Mouse (Mus musculus): ENCODE measurements around the gene Pdlim7.

Pdlim7 gene

DNA sequence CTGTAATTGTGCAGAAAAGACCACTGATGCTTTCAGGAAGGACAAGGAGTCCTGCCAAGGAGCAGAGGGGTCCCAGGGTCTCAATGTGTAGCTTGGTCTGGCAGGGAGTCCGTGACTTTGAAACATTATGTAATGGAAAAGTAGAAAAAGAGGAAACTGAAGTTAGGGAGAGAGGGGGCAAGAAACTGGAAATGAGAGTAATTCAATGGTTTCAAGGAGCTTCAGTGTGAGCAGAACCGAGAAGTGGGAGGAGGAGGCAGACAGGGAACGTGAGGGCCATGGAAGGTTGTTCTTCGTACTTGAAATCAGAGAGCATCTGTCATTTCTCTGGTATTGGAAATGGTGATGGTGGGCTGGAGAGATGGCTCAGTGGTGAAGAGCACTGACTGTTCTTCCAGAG lies 6.1 kb upstream of the Pdlim7 start:
- DNase-seq (ENCODE audit: low spot score): no peak

DNA sequence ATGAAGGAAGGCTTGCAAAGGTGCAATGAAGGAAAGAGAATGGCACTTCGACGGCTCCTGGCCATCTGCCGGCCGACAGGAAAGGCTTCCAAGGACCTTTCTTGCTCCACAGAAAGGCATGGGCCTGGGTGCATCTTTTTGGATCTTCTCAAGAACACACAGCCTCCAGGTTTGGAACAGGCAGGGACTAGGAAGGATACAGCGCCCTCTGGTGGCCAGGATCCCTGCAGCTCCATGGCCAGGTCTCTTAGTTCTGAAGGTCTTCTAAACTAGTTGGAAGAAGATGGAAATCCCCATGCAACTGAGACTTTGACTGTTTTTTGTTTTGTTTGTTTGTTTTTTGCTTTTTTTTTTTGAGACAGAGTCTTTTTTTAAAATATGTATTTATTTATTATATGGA lies 3.5 kb upstream of the Pdlim7 start:
- peak; percentile 92 for DNase-seq (ENCODE audit: low spot score)

DNA sequence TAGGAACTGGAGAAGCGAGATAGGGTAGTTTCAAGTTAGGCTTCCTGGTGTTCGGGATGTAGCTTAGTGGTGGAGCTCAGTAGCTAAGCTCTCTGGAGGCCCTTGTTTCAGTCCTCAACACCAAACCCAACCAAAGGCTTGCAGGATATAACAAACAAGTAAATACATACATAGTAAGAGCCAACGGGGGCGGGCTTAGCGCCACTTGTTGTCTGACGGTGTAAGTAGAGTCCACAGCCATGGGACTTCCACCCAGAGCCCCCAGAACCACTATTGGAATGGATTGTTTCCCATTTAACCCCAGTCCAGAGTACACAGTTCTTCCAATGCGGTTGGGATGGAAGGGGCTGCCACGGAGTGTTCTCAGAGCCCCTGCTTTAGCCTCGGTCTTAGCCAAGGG lies 352 bp upstream of the Pdlim7 start:
- DNase-seq (ENCODE audit: low spot score): no peak

GRCm38 (mm10) chr13:55512379-55513031 lies 971 bp downstream of the Pdlim7 start:
- DNase-seq (ENCODE audit: low spot score): peak; percentile 83

DNA sequence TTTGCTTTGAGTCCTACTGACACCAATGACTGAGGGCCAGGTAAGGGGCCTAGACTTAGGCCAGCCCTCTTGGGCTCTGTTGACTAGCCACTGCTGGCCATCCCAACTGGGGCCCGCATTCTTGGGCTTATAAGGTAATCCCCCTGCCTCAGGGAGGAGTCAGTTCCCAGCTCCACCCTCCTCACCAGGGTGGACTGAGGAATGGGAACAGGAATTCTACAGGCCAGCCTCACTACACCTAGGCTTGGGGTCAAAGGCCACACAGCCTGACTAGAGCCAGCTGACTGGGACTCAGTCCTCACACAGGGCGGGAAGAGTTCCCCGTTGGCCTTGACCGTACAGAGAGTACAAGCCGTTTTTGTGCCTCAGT lies 2.0 kb downstream of the Pdlim7 start:
- peak; percentile 73 for DNase-seq (ENCODE audit: low spot score)

GRCm38 (mm10) chr13:55510668-55511491 lies 2.6 kb downstream of the Pdlim7 start:
- peak; percentile 79 for DNase-seq (ENCODE audit: low spot score)

DNA sequence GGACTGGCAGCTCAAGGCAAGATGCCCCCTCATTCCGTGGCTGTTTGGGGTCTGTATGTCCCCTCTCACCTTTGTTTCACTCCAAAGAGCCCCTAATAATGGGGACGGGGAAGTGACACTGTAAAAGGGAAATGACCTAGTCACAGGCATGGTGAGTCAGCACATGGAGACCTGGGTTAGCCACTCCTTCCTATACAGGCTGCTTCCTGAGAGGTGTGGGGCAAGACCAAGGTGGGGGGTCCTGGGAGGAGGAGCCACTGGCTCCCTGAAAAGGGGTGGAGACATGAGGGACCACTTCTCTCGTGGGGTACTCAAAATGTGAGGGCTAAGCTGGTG lies 3.2 kb downstream of the Pdlim7 start:
- DNase-seq (ENCODE audit: low spot score): no peak

- no peak for DNase-seq (ENCODE audit: low spot score)
These were observed 4.9 kb downstream of the Pdlim7 start for GRCm38 (mm10) chr13:55508531-55508930.

DNA sequence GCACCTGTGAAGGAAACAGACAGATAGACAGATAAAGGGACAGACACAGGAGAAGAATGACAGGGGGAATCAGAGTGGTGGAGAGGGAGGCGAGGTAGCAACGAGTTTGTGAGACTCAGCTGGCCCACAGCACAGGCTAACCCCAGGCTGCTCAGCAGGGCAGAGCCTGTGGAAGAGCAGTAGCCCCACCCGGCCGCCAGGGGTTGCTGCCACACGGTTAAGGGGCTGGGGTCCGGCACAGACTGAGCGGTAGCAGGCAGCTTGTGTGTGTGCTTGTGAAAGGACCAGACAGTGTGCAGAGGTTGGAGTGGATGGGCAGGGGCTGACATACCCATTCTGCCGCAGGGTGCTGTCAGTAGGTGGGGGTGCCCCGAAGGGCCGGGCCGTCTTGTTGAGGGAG lies 5.6 kb downstream of the Pdlim7 start:
- DNase-seq (ENCODE audit: low spot score): peak; percentile 43

- no peak for DNase-seq (ENCODE audit: low spot score)
These were observed 6.8 kb downstream of the Pdlim7 start for GRCm38 (mm10) chr13:55506697-55507096.

GRCm38 (mm10) chr13:55505810-55506209 lies 7.7 kb downstream of the Pdlim7 start:
- DNase-seq (ENCODE audit: low spot score): no peak

GRCm38 (mm10) chr13:55504390-55504789 lies 9.1 kb downstream of the Pdlim7 start:
- no peak for DNase-seq (ENCODE audit: low spot score)

DNA sequence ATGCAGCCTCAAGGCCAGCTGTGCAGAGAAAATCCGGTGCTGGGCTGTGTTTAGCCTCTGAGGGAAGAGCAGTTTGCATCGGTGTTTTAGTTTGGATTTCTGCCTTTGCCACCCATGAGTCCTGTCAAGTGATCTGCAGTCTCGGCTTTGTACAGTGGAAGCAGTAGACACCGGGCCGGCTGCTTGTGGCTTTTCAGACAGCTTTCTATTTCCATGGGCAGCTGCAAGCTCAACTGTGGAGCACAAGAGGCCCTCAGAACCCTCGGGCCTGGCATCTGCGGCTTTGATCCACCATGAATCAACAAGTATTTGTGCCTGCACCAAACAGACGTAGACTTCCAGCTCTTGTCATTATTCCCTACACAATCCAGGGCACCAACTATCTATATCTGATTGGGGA lies 11.1 kb downstream of the Pdlim7 start:
- DNase-seq (ENCODE audit: low spot score): no peak

- DNase-seq (ENCODE audit: low spot score): no peak
These were observed 12.9 kb downstream of the Pdlim7 start for GRCm38 (mm10) chr13:55500575-55500974.

GRCm38 (mm10) chr13:55498906-55499305 lies 14.6 kb downstream of the Pdlim7 start:
- no peak for DNase-seq (ENCODE audit: low spot score)

GRCm38 (mm10) chr13:55496661-55497060 lies 16.8 kb downstream of the Pdlim7 start:
- no peak for DNase-seq (ENCODE audit: low spot score)

- peak; percentile 47 for DNase-seq (ENCODE audit: low spot score)
These were observed 17.8 kb downstream of the Pdlim7 start for GRCm38 (mm10) chr13:55495702-55496101.

GRCm38 (mm10) chr13:55494883-55495621 lies 18.4 kb downstream of the Pdlim7 start:
- no peak for DNase-seq (ENCODE audit: low spot score)

DNA sequence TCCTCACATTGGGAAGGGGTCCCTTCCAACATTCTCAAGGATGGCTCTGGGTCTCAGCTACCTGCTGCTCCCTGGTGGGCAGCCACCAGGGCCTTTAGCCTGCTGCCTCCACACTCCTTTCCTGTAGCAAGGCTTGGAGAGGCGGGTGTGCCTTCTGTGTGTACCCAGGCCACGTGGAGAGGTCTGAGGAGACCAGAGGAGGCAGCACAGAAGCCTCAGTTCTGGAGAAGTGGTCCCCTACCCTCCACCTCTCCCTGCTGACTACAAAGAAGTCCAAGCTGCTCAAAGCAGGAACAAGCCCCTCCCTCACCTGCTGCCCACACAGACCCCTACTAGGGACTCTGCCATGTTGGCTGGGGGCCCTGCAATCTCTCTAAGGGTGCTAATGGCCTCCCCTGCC lies 19.2 kb downstream of the Pdlim7 start:
- DNase-seq (ENCODE audit: low spot score): no peak

DNA sequence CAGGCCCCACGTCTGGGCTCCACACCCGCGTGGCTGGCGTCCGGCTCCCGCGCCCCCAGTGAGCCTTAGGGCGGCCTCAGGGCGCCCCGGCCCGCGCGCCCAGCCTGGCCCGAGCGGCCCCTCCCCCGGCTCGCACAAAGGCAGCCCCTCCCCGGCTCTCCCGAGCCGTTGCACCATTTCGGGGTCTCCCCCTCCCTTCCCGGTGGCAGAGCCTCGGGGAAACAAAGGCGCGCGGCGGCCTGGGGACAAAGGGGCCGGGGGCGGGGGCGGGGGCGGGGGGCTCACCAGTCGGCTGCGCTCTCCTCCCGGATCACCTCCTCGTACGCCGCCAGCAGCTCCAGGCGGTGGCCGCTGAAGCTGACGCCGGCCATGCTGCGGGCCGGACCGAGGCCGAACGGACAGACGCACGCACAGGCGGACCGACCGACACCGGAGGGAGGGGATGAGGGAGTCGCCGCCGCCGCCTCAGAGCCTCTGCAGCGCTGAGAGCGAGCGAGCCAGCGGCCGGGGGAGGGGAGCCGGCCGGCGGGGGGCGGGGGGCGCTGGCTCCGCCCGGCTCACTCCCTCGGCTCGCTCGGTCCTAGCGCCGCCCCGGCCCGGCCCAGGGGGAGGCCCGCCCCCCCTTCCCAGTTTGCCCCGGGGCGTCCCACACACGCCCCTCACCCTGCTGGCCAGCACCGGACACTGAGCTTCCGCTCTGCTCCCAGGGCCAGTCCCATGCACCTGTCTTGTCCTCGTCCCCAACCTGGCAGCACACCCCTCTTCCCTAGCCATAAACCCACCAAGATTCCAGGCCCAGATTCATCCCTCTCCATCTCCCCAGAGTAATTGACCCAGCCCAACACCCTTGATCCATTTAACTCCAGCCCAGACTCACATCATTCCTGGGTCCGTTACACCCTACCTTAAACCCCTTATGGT lies 25.6 kb downstream of the Pdlim7 start, which contains the start of gene Dbn1:
Dbn1 (minus strand) TSS at position 534 of the 921 bp plus-strand sequence.
- DNase-seq (ENCODE audit: low spot score): peak; percentile 79

DNA sequence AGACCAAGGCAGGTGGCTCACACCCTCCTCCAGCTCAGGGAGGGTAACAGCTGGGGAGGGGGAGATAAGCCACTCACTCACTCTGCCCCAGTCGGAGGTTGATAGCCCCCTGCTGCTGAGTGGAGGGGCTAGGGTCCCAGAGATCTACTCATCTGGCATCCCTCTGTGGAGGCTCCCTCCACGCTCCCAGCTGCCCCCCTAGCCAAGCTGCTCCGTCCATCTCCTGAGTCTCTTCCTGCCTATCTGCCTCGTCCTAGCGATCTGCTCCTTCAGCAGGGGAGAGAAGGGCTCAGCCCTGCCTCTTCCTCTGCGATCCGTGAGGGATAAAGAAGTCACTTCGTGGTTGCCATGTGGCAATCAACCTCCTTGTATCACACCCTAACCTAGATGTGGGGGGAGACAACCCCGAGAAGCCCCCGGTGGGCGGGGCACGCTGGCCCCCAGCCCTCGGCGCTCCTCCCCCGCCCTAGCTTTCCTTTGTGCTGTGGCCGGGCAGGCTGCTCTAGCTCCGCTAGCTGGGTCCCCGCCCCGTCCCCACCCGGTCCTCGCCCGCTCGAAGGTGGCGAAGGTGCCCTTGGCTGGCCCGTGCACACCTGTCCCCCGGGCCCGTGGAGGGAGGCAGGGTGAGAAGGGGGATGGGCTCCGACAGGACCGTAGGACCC lies 26.4 kb downstream of the Pdlim7 start:
- DNase-seq (ENCODE audit: low spot score): peak; percentile 60
